Mouse (Mus musculus): ENCODE measurements around the gene Tnp2.

GRCm38 (mm10) chr16:10749824-10750223, 38.6 kb downstream of the Tnp2 start:
- TF ChIP-seq CTCF (IDR thresholded peaks at IDR 0.05; ENCODE audit: low read depth) (no peak), EP300 (IDR thresholded peaks at IDR 0.05; ENCODE audit: low read depth) (no peak)
